Mouse (Mus musculus) frontal cortex, postnatal 10 days (tissue): Measurements from ENCODE around the gene Ins2.

Experiments
- DNase-seq, 2 experiments: peaks; one replicate each; pipeline ENCODE4 v3.0.0; 2022; ENCODE audit warnings: low spot score in 2 of 2, mixed read lengths in 1 of 2

Ins2 gene

DNA sequence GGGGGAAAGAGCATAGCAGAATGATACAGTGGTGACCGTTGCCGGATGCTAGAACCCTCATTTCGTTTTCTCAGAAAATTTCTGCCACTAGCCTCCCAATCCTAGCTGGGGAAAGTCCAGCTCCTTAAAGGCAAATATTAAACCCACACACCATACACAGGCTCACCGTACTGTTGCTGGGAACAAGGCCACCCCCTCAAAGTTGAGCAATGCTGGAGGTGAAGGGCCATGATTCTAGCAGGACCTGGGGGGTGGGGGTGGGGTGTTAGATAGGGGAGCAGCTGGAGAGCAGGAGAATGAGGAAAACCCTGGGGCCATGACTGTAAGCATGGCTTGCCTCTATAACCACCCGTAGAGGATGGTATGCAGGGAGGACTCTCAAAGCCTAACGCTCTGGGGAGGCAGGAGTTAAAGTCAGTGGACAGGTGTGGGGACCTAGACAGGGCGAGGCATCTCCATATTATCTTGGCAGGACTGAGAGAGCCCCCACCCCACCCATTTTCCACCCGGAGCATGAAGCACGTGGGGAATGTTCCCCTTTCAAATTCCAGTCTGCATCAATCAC lies 78.6 kb downstream of the Ins2 start:
- DNase-seq, result no peak

DNA sequence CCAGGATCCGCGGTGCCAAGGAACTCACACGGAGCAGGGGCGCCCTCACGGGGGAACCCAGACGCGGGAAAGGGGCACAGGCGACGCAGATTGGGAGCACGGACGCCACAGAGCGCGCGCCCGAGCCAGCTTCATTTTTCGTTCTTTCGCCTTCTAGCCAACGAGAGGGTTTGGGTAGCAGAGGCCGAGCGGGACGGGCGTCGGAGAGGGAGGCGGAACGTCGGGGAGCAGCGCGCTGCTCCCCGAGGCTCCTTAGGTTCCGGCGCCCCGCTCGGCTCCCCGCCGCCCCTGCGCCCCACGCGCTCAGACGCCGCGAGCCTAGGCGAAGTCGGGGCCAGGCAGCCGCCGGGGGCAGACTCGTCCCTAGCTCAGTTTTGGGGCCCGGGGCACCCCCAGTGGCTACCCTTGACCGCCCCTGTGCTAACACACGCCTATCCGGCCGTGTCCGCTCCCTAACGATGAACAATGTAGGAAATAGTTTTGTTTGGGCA lies 79.2 kb downstream of the Ins2 start:
- DNase-seq, result no peak

DNA sequence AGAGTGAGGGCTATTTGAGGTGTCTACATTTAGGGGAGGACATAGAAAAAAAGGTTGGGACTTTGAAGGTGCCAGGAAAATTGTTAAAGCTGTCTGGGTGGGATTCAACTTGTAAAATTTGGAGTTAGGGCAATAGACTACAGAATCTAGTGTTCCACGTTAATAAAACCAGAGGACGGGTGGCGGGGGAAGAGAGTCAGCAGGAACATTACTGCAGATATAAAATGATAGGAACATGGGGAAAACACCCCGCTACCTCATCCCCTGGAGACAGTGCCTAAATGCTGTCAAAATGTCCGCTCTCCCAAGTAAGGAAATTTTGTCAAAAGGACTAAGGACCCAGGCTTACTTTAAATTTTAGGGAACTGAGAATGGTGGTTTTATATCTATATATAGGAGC lies 80.0 kb downstream of the Ins2 start:
- DNase-seq, result no peak

DNA sequence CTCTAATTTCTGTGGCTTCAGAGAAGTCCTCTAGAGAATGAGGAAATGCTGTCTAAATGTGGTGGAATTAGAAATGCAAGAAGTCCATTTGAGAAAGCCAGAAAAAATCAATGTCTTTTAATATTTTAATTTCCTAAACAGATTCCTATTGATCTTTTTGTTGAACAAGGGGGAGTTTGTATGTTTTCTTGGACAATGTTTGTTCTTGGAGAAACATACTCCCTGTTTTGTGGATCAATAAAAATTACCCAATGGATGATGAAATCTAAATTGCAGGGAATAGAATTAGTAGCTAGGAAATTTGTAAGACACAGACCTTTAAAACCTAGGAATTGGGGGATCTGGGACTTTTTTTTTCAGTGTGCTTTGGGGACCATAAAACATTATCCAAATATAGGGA lies 81.4 kb downstream of the Ins2 start:
- no peak for DNase-seq

DNA sequence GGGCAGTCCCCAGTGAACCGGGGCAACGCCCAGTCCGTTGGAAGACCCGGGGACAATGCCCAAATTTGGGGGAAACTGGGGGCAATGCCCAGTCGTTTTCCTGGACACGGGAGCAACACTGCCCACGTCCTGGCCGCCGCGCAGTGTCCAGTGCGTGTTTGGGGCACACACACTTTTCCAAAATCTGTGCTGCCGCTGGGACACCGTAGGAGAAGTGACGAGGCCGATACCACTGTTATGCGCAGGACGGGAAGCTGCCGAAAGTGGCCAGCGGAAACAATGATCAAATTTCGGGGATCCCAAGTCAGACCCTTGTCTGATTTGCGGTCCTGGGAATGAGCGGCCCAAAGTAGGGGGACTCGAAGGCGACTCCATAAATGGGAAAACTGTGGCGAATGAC lies 82.1 kb downstream of the Ins2 start:
- no peak for DNase-seq

DNA sequence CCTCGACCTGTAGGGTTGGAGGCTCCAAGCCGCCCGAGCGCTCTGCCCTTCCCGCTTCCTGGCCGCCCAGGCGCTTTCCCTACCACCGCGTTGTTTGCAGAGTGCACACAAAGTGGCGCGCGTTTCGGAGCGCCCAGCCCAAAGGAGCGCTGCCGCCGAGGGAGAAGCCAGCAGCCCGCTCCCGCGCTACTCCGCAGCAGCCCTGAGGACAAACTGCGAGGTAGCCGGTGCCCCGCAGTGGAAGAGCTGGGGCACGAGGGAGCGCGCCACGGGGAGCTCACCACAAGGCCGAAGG lies 82.6 kb downstream of the Ins2 start:
- DNase-seq, result no peak

DNA sequence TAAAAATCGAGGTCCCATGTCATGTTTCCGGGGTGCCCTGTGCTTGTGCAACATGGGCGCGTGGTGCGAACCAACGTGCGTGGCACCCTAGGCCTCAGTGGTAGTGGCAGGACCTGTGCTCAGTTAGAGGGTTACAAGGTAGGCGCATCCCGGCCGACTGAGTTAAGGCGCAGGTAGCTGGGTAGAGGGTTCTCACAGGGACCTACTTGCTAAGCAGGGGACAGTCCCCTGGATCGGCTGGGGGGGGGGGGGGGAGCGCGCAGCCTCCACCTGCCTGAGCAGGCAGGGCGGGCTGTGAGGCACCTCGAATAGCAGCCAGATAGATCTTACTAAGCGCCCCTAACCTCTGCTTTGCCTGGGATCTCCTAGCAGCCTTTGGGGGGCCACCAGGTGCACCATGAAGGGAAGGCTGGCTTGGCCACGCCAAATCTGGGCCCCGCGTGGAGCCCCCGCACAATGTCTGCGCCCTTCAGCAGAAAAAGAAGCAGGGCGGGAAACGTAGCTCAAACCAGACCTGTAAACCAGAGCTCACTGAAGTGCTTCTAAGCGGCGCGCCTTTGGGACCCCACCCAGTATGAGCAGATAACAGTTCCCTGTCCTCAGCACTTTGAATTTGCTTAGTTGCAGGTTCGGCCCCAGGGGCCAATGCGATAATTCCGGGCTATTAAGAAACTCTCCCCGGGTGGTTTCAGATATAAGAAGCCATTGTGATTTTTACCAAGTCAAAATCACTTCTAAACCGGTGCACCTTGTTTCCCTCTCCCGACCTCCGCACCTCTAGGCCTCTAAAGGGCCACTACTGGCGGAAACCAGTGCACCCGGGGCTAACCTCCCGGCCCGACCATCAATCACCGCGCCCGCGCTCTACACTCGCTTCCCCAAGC lies 83.2 kb downstream of the Ins2 start:
- no peak for DNase-seq

- no peak for DNase-seq
These were observed 84.0 kb downstream of the Ins2 start for GRCm38 (mm10) chr7:142659181-142659681.

- no peak for DNase-seq
These were observed 84.5 kb downstream of the Ins2 start for GRCm38 (mm10) chr7:142658681-142659180.

DNA sequence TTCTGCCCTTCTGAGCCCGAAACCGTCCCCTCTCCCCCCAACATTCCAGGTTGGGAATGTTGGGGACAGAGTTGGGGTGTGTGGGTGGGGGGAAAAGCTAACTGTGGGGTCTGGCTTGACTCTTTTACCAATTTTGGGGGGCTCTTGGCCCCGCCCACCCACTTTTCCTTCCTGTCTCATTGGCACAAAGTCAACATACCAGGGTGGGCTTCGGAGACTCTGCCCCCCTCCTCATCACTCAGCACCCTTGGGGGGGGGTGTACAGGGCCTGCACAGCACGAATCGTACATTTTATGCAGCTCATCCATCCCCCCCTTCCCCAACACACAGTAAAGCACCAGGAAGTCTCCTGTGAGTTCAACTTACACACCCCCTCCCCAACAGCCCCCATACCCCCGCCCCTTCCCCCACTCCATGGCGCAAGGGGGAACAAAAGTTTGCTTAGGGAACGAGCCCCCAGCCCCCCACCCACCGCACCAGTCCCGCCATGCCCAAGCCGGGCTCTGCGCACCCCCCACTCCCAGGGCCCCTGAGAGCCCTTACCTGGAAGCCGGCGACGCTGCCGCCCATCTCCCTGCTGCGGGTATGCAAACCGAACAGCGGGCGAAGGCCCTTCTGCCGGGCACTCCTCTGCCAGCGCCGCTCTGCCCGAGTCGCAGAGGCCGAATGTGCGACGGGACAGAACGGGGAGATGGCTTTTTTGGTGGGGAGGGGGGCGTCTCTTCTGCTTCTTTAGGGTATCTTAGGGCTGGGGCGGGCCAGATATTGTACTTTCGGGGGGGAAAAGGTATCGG lies 85.2 kb downstream of the Ins2 start:
- no peak for DNase-seq

- no peak for DNase-seq
These were observed 85.8 kb downstream of the Ins2 start for GRCm38 (mm10) chr7:142657341-142657791.

GRCm38 (mm10) chr7:142656055-142656454 lies 87.1 kb downstream of the Ins2 start:
- DNase-seq, result no peak

DNA sequence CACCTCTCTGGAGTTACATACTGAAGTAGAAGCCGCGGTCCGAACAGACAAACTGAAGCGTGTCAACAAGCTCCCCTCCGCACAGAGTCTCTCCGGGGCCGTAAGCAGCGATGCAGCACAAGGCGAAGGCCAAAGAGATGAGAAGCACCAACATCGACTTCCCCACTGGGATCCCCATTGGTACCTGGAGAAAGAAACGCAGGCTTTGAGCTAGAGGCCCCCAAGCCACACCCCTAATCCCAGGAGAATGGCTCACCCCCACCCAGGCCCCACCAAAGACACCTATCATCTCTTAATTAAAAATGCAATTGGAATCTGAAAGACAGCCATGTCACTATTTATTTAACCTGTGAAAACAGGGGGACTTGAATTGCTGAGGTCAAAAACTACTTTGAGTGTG lies 87.5 kb downstream of the Ins2 start:
- DNase-seq, result no peak

DNA sequence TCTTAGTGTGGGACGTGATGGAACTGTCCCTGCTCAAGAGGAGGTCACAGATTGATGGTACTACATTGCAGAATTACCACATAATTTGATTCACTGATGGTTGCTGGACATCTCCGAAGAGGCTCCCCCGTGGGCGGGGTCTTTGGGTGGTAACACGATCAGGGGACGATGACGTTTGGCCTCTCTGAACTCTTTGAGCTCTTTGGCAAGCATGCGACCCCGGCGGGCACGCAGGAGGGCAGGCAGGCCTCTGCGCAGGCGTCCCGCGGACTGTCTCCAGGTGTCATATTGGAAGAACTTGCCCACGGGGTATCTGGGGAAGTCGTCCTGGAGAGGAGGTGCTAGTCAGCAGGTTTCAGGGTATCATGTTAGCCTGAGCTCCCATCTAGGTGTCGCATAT lies 89.5 kb downstream of the Ins2 start:
- DNase-seq, result no peak

GRCm38 (mm10) chr7:142646676-142647075 lies 96.5 kb downstream of the Ins2 start:
- no peak for DNase-seq

GRCm38 (mm10) chr7:142645045-142645444 lies 98.1 kb downstream of the Ins2 start:
- DNase-seq, result no peak

- DNase-seq, result no peak
These were observed 107.0 kb downstream of the Ins2 start for GRCm38 (mm10) chr7:142636178-142636577.

DNA sequence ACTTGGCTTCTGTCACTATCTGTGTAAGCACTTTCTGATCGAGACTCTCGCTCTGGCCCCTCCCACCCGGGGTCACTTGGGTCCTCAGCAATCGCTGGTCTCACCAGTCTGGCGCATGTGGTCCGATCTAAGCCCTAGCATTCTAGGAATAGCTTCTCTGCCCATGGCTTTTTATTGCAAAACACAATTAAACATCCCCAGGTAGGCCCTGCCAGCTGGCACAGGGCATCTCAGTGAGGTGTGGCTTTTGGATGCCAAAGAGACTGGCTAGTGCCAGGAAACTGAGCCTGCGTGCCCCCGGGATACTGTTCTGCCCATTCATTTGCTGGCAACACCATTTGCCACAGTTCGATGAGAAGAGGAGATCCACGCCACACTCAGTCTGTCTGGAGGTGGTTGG lies 112.5 kb downstream of the Ins2 start:
- no peak for DNase-seq

- no peak for DNase-seq
These were observed 113.4 kb downstream of the Ins2 start for GRCm38 (mm10) chr7:142629806-142630205.
